Mouse (Mus musculus) erythroid progenitor cell, adult 5-6 weeks (primary cell): Measurements from ENCODE around the gene Axin2. TPM values are rescaled to one million over a fixed set of nuclear protein-coding genes. Genes with fewer than 3 reads are reported as not detected.

Source experiments
- ATAC-seq: replicated peaks from 2 replicates; pipeline ENCODE4 v1.8.0; 2016; ENCODE audit warnings: moderate number of reproducible peaks, mild to moderate bottlenecking, moderate TSS enrichment, inconsistent platforms; ENCODE audit not compliant: poor library complexity, low FRiP score, severe bottlenecking
- total RNA-seq, 2 experiments: library from RNA; stranded (forward) in 1 of 2; stranded (reverse) in 1 of 2; fragments of 150-400 nt in 1 of 2; fragments of 186-747, 209-891 nt in 1 of 2; gene quantifications; 2 replicates each; pipeline versions ENCODE4 v1.2.3 to v1.2.4; 2015 to 2017; ENCODE audit warnings: low replicate concordance in 2 of 2

The Axin2 gene
- total RNA-seq, 2 experiments from 2014 or later = 2.9 TPM; not detected in 1

GRCm38 (mm10) chr11:108900718-108901488 lies 19.2 kb upstream of the Axin2 start:
- ATAC-seq = no peak

DNA sequence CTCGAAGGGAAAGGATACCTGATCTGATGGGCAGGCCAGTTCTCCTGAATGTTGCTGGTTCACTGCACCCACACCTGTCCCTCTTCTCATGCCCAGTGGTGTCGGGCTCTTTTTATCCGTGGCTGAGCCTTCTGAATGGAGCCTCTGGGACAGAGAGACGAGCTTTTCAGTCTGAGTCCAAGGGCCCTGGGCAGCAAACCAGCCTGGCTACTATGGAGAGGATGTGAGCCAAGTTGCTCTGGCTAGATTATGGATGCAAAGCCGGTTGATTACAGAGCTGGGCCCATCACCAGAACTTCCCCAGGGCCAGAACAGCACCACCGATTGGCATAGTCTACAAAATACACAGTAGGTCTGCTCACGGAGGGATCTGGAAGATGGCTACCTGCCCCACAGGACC lies 18.5 kb upstream of the Axin2 start:
- ATAC-seq = no peak

DNA sequence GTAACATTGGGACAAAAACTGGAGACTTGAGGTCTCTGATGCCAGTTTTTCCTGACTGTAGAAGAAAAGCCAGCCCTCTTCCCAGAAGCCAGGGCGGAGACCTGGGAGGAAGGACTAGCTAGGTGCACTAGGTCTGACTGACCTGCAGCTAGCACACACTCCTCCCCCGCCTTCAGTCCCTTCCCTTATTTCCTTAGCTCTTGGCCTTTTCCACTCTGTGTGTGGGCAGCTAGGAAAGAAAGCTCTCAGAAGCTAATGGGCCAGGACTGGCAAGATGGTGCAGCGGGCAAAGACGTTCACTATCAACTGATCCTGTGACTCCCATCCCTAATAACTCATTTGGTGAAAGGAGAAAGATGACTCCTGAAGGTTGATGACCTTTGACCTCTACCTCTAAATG lies 17.8 kb upstream of the Axin2 start:
- ATAC-seq = no peak

GRCm38 (mm10) chr11:108906590-108907254 lies 13.4 kb upstream of the Axin2 start:
- ATAC-seq = no peak

DNA sequence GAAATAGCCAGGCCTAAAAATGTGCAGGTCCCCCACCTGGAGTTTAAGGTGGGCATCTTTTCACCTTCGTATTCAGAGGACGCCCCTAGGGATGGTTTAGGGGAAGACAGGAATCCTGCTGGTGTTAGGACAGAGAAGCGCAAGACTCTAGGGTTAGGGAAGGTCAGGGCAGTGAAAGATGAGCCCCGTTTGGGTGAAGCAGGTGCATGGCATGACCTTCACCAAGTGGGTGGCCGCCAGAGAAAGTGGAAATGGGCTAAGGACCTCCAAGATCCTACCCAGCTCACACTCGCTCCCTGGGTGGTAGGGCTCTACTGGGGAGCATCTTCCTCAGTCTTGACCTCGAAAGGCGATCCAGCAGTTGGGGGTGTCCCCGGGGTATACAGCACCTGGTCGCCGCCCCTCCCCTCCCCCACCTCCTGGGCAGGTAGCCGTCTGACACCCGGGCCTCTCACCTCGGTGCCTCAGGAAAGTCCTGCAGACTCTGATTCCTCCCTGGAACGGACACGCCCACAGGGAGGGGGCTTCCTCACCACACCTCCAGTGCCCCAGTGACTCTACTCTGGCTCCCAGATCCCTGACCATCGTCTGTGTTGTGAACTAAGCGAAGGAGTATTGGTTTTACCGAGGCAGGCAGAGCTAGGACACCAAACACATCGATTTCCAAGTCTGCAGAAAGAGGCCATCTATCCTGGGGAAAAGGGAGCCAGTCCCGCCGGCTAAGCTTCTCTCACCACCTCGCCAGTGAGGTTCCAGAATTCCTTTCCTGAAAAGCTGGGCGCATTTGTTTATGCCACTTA lies 10.6 kb upstream of the Axin2 start:
- no peak for ATAC-seq

DNA sequence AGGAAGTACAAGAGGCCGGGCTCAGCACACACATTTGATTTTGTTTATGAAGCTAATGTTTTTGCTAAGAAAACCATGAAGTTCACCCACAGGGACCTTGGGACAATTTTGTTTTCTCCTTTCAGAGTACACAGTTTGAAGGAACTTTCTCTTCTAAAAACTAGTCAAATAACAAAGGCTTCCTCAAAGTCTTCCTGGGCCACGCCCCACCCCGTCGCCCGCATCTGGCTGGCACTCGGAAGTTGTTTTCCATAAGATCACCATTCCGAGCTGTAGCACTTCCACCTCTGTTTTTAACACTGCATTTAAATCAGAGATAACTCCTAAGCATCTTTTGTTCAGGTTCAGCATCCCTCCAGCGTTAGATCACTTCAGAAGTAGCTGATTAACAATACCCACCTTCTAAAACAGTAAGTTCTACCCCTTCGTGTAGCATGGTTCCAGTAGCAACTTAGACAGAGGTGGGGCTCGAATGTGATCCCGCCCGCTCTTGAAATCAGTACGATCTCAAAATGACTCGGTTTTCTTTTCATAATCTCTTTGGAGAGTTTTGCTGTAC lies 9.7 kb upstream of the Axin2 start:
- no peak for ATAC-seq

GRCm38 (mm10) chr11:108910903-108911302 lies 9.2 kb upstream of the Axin2 start:
- no peak for ATAC-seq

- no peak for ATAC-seq
Observed at GRCm38 (mm10) chr11:108912174-108912573, 8.0 kb upstream of the Axin2 start.

- ATAC-seq = no peak
Observed at GRCm38 (mm10) chr11:108917422-108918324, 2.5 kb upstream of the Axin2 start.

GRCm38 (mm10) chr11:108920636-108921505 lies 722 bp downstream of the Axin2 start:
- ATAC-seq = no peak

- ATAC-seq = 0 out of 2 replicates have a peak, but pooled peaks have one; percentile 22
Observed at GRCm38 (mm10) chr11:108921506-108922455, 1.6 kb downstream of the Axin2 start.

DNA sequence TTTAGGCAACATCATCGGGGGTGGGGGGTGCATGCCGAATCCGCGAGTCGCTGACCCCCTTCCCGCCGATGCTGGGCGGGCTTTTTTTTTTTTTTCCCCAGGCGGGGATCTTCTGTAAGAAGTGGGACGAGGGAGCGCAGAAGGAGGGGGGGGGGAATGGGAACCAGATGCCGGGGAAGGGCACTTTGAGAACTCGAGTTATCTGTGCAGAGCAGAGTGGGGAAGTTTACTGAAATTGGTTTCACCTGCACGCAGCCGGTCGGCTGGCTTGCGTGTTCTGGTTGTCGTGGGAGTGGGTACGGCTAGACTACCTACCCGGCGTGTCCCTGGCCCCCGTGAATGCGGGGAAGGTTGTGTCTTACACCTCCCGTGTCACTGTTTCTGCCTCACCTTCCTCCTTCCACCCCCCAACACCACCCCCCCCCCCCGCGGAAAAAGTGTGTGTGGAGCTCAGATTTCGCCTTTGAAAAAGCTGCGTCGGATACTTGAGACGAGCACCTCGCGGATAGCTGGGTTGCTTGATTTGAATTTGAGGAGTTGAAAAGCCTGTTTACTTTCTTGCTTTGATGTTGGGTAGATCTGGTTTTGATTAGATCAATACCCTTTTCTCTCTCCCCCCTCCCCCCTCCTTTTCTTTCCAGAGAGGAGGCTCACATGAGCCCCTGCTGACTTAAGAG lies 2.5 kb downstream of the Axin2 start:
- ATAC-seq = no peak

- ATAC-seq = no peak
Observed at GRCm38 (mm10) chr11:108923188-108923575, 3.0 kb downstream of the Axin2 start.

DNA sequence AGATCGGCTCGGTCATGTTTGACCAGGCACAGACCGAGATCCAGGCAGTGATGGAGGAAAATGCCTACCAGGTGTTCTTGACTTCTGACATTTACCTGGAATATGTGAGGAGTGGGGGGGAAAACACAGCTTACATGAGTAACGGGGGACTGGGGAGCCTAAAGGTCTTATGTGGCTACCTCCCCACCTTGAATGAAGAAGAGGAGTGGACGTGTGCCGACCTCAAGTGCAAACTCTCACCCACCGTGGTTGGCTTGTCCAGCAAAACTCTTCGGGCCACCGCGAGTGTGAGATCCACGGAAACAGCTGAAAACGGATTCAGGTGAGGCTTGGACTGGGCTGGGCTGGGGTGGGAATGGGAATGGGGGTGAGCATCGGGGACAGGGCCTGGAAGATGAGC lies 3.6 kb downstream of the Axin2 start:
- ATAC-seq = no peak

- ATAC-seq = no peak
Observed at GRCm38 (mm10) chr11:108924346-108924745, 4.2 kb downstream of the Axin2 start.

GRCm38 (mm10) chr11:108925202-108925601 lies 5.1 kb downstream of the Axin2 start:
- no peak for ATAC-seq

GRCm38 (mm10) chr11:108925826-108926225 lies 5.7 kb downstream of the Axin2 start:
- no peak for ATAC-seq
